Mouse (Mus musculus) limb, embryonic 13.5 days (tissue): ENCODE measurements around the gene Mrpl20. TPM values are rescaled to one million over a fixed set of nuclear protein-coding genes. Genes with fewer than 3 reads are reported as not detected.
A peak's percentile ranks its signal among the peaks of the same experiment; 100 is the strongest.
"Not testable (repeated sequence)": the region's sequence is repeated elsewhere in the genome, so short reads cannot be mapped to it uniquely, and the experiment has no call there.

Source experiments
- ATAC-seq: fragments of 200-750 bp; cut with Nextera tagmentation; 2 replicates; pipeline ENCODE4 v1.8.0; 2017; ENCODE audit warnings: low read depth, moderate number of reproducible peaks, moderate TSS enrichment; ENCODE audit not compliant: low FRiP score
- H3K27ac ChIP-seq: fragments of 300-500 bp; sonication (generic); 2 replicates; pipeline ENCODE4 v1.5.1; 2015; ENCODE audit warnings: inconsistent platforms, mild to moderate bottlenecking, moderate library complexity
- H3K27me3 ChIP-seq: fragments of 300-500 bp; sonication (generic); 2 replicates; pipeline ENCODE4 v1.6.1; 2015; ENCODE audit warnings: mild to moderate bottlenecking, inconsistent platforms
- H3K36me3 ChIP-seq: fragments of 300-500 bp; sonication (generic); 2 replicates; pipeline ENCODE4 v1.6.1; 2015; ENCODE audit warnings: inconsistent platforms, mild to moderate bottlenecking, moderate library complexity
- H3K4me1 ChIP-seq: fragments of 300-500 bp; sonication (generic); 2 replicates; pipeline ENCODE4 v1.6.1; 2015; ENCODE audit warnings: inconsistent platforms
- H3K4me2 ChIP-seq: fragments of 300-500 bp; sonication (generic); replicated peaks from 2 replicates; pipeline ENCODE4 v1.6.1; 2015; ENCODE audit warnings: inconsistent platforms, mild to moderate bottlenecking, moderate library complexity
- H3K4me3 ChIP-seq: fragments of 300-500 bp; sonication (generic); 2 replicates; pipeline ENCODE4 v1.5.1; 2015; ENCODE audit warnings: moderate library complexity, mild to moderate bottlenecking, inconsistent platforms
- H3K9ac ChIP-seq: fragments of 300-500 bp; sonication (generic); 2 replicates; pipeline ENCODE4 v1.6.1; 2015; ENCODE audit warnings: mild to moderate bottlenecking, inconsistent platforms
- H3K9me3 ChIP-seq: fragments of 300-500 bp; sonication (generic); 2 replicates; pipeline ENCODE4 v1.6.1; 2016; ENCODE audit warnings: inconsistent platforms
- WGBS: fragments of 180-500 bp; shearing (Covaris S2); methylation state at CpG from one replicate; pipeline ENCODE4 v1.1.7; 2015; 5-methylcytosine and 5-hydroxymethylcytosine counted together
- polyA plus RNA-seq: library from polyadenylated mRNA; unstranded; fragments of >200 nt; fragmentation: Nextera tagmentation; extraction: Ambion mirVana; gene quantifications from 2 replicates; pipeline ENCODE4 v1.2.1, GENCODE M21; 2015

Mrpl20 gene
- polyA plus RNA-seq, 1 experiment from 2014 or later, result 213 TPM

DNA sequence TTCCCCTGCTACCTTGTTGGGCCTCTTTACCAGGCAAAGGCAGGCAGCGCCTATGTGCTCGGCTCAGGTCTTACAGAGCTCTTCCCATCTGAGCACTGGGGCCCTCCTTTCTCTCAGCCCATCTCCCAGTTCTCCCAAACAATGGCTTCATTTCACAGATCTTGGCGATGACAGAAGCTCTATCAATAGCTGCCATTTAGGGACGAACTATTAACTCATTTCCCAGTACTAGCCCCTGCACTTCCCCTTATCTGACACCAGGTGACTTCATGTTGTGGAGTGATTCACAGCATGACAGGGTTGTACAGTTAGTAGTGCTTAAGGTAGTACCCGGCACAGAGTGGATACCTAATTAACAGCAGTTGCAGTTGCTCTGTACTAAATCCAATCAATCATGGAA lies 16.9 kb upstream of the Mrpl20 start, which contains the start of gene Tmem88b:
TSS of gene Tmem88b (minus strand) at position 56 of the 400 bp plus-strand sequence.
- peak within 1 kb of the TSS; percentile 60 for H3K4me3 ChIP-seq
- H3K27ac ChIP-seq, result no peak within 1 kb of the TSS
- H3K4me2 ChIP-seq, result peak within 1 kb of the TSS; percentile 77
- no peaks in the 10 kb centered on the region for H3K27me3 ChIP-seq
- H3K4me1 ChIP-seq, result peaks cover 10% of the 10 kb centered on the region; the same call in 1 of the 2 replicates
- 70% methylated on average over 5 of the region's 5 CpGs for WGBS
- no peaks in the 10 kb centered on the region for H3K9me3 ChIP-seq
- no peak within 1 kb of the TSS; the same call in 1 of the 2 replicates for H3K9ac ChIP-seq
- no peak for ATAC-seq
- H3K36me3 ChIP-seq, result no peaks in the 10 kb centered on the region

DNA sequence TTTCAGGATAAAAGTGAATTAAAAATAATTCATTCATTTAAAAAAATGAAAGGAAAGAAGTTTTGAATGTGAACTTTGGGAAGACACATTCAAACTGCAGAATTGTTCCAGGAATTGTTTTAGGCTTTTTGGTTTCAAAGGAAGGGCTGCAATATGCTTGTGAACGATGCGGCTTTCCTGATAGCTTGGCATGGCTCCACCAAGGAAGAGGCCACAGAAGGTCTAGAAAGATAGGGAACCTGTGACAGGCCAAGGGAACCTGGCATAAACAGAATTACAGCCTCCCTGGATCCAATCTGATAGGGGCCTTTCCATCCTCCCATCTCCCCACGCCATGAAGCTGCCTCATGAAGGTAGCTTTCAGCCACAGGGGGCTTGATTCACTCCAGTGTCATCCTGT lies 14.4 kb upstream of the Mrpl20 start:
- Histone ChIP-seq H3K4me3 (no peak overlapping the region), H3K4me2 (no peak overlapping the region), H3K27me3 (peaks cover 5% of the 10 kb centered on the region; the same call in 1 of the 2 replicates), H3K9ac (no peak overlapping the region), H3K27ac (no peak overlapping the region), H3K36me3 (no peaks in the 10 kb centered on the region), H3K4me1 (peaks cover 10% of the 10 kb centered on the region; the same call in 1 of the 2 replicates), H3K9me3 (no peaks in the 10 kb centered on the region)
- WGBS, result 71% methylated on average over 3 of the region's 3 CpGs
- ATAC-seq, result no peak

DNA sequence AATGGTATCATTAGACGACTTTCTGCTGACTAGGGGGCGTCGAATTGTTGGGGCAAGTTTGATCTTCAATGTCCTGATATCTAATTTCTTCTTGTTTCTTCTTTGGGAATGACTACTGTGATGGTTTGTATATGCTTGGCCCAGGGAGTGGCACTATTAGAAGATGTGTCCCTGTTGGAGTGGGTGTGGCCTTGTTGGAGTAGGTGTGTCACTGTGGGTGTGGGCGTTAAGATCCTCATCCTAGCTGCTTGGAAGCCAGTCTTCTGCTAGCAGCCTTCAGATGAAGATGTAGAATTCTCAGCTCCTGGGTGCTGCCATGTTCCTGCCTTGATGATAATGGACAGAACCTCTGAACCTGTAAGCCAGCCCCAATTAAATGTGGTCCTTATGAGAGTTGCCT lies 13.8 kb upstream of the Mrpl20 start:
- not testable (repeated sequence) for H3K9me3 ChIP-seq, H3K4me2 ChIP-seq, ATAC-seq, H3K27me3 ChIP-seq, H3K4me3 ChIP-seq, H3K4me1 ChIP-seq, H3K36me3 ChIP-seq, H3K27ac ChIP-seq, H3K9ac ChIP-seq
- WGBS, result 76% methylated on average over 4 of the region's 4 CpGs

DNA sequence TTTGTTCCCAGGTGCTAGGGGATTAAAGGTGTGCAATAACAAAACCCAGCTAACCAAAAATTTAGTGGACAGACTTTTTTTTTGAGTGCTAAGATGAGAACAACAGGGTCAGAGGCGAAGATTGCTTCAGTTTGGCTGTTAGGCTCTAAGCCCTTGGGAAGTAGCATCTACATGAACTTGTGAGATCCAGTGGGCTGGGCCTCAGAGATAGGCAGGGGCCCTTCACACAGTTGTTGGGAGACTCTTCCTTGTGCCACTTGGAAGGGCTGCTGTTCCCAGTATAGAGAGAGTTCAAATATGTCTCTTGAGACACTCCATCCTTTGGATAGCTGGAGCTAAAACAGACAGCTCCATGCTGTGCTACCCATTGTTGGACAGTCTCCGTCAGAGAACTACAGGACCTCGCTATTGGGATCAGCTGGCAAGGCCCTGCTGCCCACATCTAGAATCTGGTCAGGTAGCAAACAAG lies 12.6 kb upstream of the Mrpl20 start, which contains the start of gene Ankrd65:
TSS of gene Ankrd65 (plus strand) at position 419 of the 469 bp plus-strand sequence.
- no peaks in the 10 kb centered on the region for H3K36me3 ChIP-seq
- H3K27me3 ChIP-seq, result peaks cover 5% of the 10 kb centered on the region; the same call in 1 of the 2 replicates
- no peak within 1 kb of the TSS; the same call in 1 of the 2 replicates for H3K9ac ChIP-seq
- WGBS, result 77% methylated on average over 3 of the region's 3 CpGs
- H3K27ac ChIP-seq, result no peak within 1 kb of the TSS
- no peak within 1 kb of the TSS for H3K4me2 ChIP-seq
- no peak for ATAC-seq
- no peak within 1 kb of the TSS for H3K4me3 ChIP-seq
- H3K4me1 ChIP-seq, result no peaks in the 10 kb centered on the region
- no peaks in the 10 kb centered on the region for H3K9me3 ChIP-seq

DNA sequence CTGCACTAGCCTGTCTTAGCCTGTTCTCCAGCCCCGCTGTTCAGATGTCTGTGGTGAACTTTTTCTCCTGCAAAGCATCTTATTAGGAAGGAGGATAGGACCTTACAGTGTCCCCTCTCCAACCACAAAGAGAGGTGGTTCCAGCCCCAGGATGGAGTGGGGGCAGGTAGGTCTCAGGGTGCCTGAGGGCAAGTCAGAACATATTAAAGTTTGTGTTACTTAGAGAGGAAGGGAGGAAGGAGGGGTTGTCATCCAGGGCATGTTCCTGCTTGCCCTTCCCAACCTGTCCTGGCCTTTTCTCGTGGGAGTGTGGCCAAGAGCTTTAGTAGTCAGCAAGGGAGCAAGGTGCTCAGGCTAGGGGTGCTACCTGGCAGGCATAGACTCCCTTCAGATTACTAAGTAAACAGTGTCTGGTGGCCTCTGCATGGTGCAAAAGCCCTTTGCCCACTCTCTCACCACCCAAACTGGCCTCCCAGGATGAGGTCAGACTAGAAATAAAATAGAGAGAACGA lies 12.0 kb upstream of the Mrpl20 start:
- Histone ChIP-seq H3K36me3 (no peaks in the 10 kb centered on the region), H3K4me3 (no peak overlapping the region), H3K4me2 (no peak overlapping the region), H3K4me1 (no peaks in the 10 kb centered on the region), H3K27ac (no peak overlapping the region), H3K9ac (no peak overlapping the region), H3K27me3 (peaks cover 5% of the 10 kb centered on the region; the same call in 1 of the 2 replicates), H3K9me3 (no peaks in the 10 kb centered on the region)
- ATAC-seq, result no peak
- whole genome bisulfite sequencing, result 63% methylated on average over 3 of the region's 3 CpGs

DNA sequence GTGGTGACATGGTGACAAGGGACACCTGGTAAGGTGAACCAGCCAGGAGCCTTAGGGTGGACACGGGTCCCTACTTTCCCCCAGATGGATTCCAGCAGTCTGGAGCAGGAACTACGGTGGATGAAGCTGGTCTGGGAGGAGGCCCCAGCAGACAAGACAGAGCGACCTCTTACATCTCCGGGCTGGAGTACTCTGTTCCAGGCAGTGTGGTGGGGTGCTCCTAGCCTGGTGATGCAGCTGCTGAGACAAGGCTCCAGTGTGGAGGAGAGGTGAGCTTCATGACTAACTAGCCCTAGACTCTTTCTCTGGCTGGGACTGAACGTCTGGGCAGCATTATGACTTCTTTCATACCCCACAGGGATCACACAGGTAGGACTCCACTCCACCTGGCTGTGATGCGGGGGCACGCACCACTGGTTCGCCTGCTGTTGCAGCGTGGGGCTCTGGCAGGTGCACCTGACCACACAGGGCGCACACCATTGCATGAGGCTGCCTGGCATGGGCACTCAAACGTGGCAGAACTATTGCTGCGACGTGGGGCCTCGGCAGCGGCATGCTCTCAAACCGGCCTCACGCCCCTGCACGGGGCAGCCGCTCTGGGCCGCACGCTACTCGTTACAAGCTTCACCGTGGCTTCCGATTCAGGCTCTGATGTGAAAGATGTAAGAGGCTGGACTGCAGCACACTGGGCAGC lies 11.3 kb upstream of the Mrpl20 start:
- H3K27ac ChIP-seq, result no peak overlapping the region
- no peak overlapping the region; the same call in 1 of the 2 replicates for H3K9ac ChIP-seq
- H3K4me3 ChIP-seq, result no peak overlapping the region
- H3K4me1 ChIP-seq, result no peaks in the 10 kb centered on the region
- no peaks in the 10 kb centered on the region for H3K9me3 ChIP-seq
- no peaks in the 10 kb centered on the region for H3K36me3 ChIP-seq
- 66% methylated on average over 24 of the region's 24 CpGs for WGBS
- no peak for ATAC-seq
- peaks cover 5% of the 10 kb centered on the region; the same call in 1 of the 2 replicates for H3K27me3 ChIP-seq
- no peak overlapping the region for H3K4me2 ChIP-seq

DNA sequence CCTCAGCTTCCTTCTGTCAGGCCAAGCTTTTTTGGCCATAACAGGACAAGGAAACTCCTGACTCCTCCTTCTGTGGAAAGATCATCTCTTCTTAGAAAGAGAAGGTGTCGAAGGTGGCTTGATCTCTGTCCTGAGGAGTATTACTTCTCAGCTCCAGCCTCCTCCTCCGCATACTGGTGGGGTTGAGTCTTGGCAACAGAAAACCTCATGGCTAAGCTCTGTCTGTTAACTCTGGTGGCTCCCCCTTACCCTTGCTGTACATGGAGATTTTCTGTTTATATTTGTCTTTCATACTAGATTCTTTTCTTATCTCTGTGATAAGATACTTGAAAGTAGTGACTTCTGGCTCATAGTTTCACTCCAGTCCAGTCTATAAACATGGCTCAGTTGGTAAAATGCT lies 8.9 kb upstream of the Mrpl20 start:
- ATAC-seq, result no peak
- Histone ChIP-seq H3K4me3 (no peak overlapping the region), H3K27ac (no peak overlapping the region), H3K9ac (no peak overlapping the region), H3K4me1 (no peaks in the 10 kb centered on the region), H3K9me3 (no peaks in the 10 kb centered on the region), H3K27me3 (peaks cover 5% of the 10 kb centered on the region; the same call in 1 of the 2 replicates), H3K4me2 (no peak overlapping the region), H3K36me3 (no peaks in the 10 kb centered on the region)
- 75% methylated on average over 2 of the region's 2 CpGs for WGBS

DNA sequence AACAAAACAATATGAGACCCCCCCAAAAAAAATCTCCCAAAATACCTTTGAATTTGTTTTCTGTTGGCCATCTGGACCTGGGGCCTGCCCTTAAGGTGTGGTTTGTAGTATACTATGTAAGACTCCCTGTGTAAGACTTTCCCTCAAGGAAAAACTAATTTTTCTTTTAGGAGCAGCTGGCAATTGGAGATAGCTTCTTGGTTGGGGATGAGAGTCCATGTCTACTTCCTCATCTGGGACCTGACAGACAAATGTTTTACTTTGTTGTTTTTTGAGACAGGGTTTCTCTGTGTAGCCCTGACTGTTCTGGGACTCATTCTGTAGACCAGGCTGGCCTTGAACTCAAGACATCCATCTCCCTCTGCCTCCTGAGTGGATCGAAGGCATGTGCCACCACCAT lies 603 bp upstream of the Mrpl20 start:
- no peak overlapping the region for H3K9ac ChIP-seq
- H3K27me3 ChIP-seq, result no peaks in the 10 kb centered on the region
- WGBS, result 100% methylated on average over 1 of the region's 1 CpGs
- H3K4me1 ChIP-seq, result peaks cover 19% of the 10 kb centered on the region
- H3K27ac ChIP-seq, result no peak overlapping the region
- H3K4me2 ChIP-seq, result 0 out of 2 replicates have a peak overlapping the region, but pooled peaks have one; percentile 75
- ATAC-seq, result no peak
- no peak overlapping the region for H3K4me3 ChIP-seq
- H3K9me3 ChIP-seq, result no peaks in the 10 kb centered on the region
- H3K36me3 ChIP-seq, result peaks cover 19% of the 10 kb centered on the region

DNA sequence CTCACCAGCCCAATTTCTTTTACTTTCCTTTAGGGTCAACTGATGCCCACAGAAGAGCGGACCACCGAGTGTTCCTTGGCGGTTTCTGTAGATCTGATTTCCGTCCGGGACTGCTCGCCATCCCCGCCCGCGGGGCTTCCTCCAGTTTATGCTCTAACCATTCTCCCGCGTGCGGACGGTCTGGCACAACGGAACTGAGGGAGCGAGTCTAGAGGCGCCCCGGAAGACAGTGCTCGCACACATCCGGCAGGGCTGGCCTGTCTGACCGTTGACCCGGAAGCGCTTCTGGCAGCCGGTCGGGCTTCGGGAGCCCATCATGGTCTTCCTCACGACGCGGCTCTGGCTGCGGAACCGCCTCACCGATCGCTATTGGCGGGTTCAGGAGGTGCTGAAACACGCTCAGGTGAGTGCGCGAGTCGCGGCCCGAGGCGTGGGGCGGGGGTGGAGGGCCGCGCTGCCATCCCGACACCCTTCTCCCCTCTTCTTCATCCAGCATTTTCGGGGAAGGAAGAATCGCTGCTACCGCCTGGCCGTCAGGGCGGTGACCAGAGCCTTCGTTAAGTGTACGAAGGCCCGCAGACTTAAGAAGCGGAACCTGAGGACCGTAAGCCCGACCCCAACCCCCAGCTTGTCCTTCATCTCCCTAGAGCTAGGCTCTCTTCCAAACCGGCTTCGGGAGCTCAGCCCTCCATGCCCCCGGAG lies 813 bp downstream of the Mrpl20 start:
- Histone ChIP-seq H3K27me3 (no peaks in the 10 kb centered on the region), H3K9ac (peak overlapping the region; percentile 89), H3K4me2 (peak overlapping the region; percentile 75), H3K4me1 (peaks cover 19% of the 10 kb centered on the region), H3K36me3 (peaks cover 33% of the 10 kb centered on the region), H3K4me3 (peak overlapping the region; percentile 93), H3K27ac (peak overlapping the region; percentile 44; the same call in 1 of the 2 replicates), H3K9me3 (no peaks in the 10 kb centered on the region)
- ATAC-seq, result peak; percentile 97
- 0% methylated on average over 53 of the region's 58 CpGs for WGBS

DNA sequence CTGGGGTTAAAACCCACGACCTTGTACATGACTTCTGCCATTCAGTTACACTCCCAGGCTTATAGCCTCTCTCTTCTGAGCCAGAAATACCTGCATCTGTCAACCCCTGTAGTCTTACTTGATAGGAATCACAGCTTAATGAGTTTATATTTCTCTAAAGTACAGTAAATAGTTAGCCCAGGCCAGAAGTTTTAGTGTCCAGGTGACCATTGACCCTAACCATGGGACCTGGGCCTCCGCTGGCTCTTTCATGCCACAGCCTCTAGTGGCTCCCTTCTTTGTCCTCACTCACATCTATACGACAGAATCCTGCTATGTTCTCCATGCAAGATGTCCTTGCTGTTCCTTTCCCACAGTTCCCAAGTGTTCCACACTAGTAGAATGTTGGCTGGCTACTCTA lies 5.2 kb downstream of the Mrpl20 start:
- no peak overlapping the region for H3K4me3 ChIP-seq
- H3K9ac ChIP-seq, result no peak overlapping the region
- no peak for ATAC-seq
- H3K9me3 ChIP-seq, result no peaks in the 10 kb centered on the region
- H3K27ac ChIP-seq, result no peak overlapping the region
- no peak overlapping the region for H3K4me2 ChIP-seq
- peaks cover 60% of the 10 kb centered on the region for H3K36me3 ChIP-seq
- peaks cover 19% of the 10 kb centered on the region for H3K4me1 ChIP-seq
- H3K27me3 ChIP-seq, result no peaks in the 10 kb centered on the region
- 87% methylated on average over 3 of the region's 3 CpGs for WGBS

DNA sequence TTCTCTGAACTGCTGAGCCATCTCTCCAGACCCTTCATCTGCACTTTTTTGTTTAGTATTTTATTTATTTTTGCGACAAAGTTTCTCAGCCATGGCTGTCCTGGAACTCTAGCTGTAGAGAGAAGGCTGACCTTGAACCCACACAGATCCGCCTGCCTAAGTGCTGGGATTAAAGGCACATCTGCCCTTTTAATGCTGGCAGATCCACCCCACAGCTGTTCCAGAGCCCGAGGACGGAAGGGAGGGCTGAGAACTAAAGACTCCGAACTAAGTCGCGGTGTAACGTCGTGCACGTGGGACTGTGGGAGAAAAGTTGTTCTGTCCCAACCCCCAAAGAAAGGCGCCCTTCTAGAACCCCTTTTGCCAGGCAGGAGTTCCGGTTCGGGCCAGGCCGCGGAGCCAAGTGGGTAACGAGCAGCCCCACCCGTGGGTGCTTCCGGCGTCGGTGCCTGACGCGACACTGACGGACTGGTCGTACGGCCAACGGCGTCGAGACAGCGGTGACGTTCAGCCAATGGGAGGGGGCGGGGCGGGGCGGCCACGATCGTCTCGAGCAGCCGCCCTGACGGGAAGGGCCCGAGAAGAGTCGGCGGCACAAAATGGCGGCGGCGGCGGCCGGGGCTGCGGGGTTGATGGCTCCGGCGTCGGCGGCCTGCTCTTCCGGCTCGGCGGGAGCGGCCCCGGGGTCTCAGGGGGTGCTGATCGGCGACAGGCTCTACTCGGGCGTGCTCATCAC lies 9.4 kb downstream of the Mrpl20 start, which contains the start of gene Ccnl2:
TSS of gene Ccnl2 (plus strand) at position 561 of the 736 bp plus-strand sequence.
- Histone ChIP-seq H3K36me3 (peaks cover 74% of the 10 kb centered on the region), H3K27ac (peak within 1 kb of the TSS; percentile 82), H3K27me3 (no peaks in the 10 kb centered on the region), H3K9ac (peak within 1 kb of the TSS; percentile 100), H3K9me3 (no peaks in the 10 kb centered on the region), H3K4me2 (peak within 1 kb of the TSS; percentile 95), H3K4me3 (peak within 1 kb of the TSS; percentile 100), H3K4me1 (peaks cover 17% of the 10 kb centered on the region)
- WGBS, result under 1% methylated on average over 60 of the region's 60 CpGs
- peak; percentile 99 for ATAC-seq
